In genomic region chr11:28993270-28993847, GRCm38 (mm10) we compare ENCODE assay signal across 12 mouse cellular contexts.
DNase-seq lines count a peak whose midpoint lies in the region; ATAC-seq and TF ChIP-seq lines count a peak whose summit lies in the region.
"Had no signal": no experiment of that assay in that cellular context is flagged by ENCODE, and none has a peak within 500 bp of the region (broad histone marks: within the 10 kb centered on the region; RNA-seq: fewer than 3 reads in every experiment).

No protein-coding gene starts in this region.

- no peak overlapping the region for H3K27ac ChIP-seq in embryonic facial prominence, embryonic 14.5 days (replicated peaks; ENCODE audit: low read depth, low read length)
- no peak overlapping the region for H3K27ac ChIP-seq in embryonic facial prominence, embryonic 10.5 days (replicated peaks)
- H3K27ac ChIP-seq in lung, postnatal 0 days (ENCODE audit: low read length): no peak overlapping the region
- H3K27ac ChIP-seq: hindbrain, embryonic 13.5 days; left cerebral cortex, adult 2 months; liver, embryonic 15.5 days had no signal

- WGBS in embryonic facial prominence, embryonic 14.5 days: 70% methylated on average over 4 of the region's 4 CpGs
- 85% methylated on average over 4 of the region's 4 CpGs for WGBS in embryonic facial prominence, embryonic 10.5 days
- WGBS in lung, postnatal 0 days: 54% methylated on average over 4 of the region's 4 CpGs

- no peak for TF ChIP-seq EP300 in lung, postnatal 0 days (IDR thresholded peaks at IDR 0.05)

- no peaks in the 10 kb centered on the region for H3K36me3 ChIP-seq in embryonic facial prominence, embryonic 14.5 days (ENCODE audit: control insufficient read depth, insufficient read depth, low read length)
- no peaks in the 10 kb centered on the region for H3K36me3 ChIP-seq in embryonic facial prominence, embryonic 10.5 days (replicated peaks)
- H3K36me3 ChIP-seq in lung, postnatal 0 days (ENCODE audit: insufficient read depth, low read length): no peaks in the 10 kb centered on the region
- H3K36me3 ChIP-seq: hindbrain, embryonic 13.5 days; liver, embryonic 15.5 days had no signal

- H3K4me1 ChIP-seq in embryonic facial prominence, embryonic 14.5 days (ENCODE audit: control insufficient read depth, insufficient read depth, low read length): no peaks in the 10 kb centered on the region
- peaks cover 5% of the 10 kb centered on the region for H3K4me1 ChIP-seq in embryonic facial prominence, embryonic 10.5 days
- H3K4me1 ChIP-seq in lung, postnatal 0 days (ENCODE audit: insufficient read depth, low read depth, low read length): no peaks in the 10 kb centered on the region
- H3K4me1 ChIP-seq: hindbrain, embryonic 13.5 days; liver, embryonic 15.5 days had no signal

- H3K9ac ChIP-seq in embryonic facial prominence, embryonic 14.5 days (ENCODE audit: low read depth, low read length): no peak overlapping the region
- H3K9ac ChIP-seq in lung, postnatal 0 days (replicated peaks; ENCODE audit: low read depth): no peak overlapping the region
- H3K9ac ChIP-seq: hindbrain, embryonic 13.5 days; liver, embryonic 15.5 days had no signal

- no peak for ATAC-seq in embryonic facial prominence, embryonic 14.5 days (ENCODE audit: low read depth)
- peak; percentile 57; the same call in 1 of the 2 replicates for ATAC-seq in lung, postnatal 0 days

- no peaks in the 10 kb centered on the region for H3K9me3 ChIP-seq in embryonic facial prominence, embryonic 14.5 days (ENCODE audit: control insufficient read depth, low read length)
- no peaks in the 10 kb centered on the region for H3K9me3 ChIP-seq in embryonic facial prominence, embryonic 10.5 days
- H3K9me3 ChIP-seq in lung, postnatal 0 days (ENCODE audit: low read length): no peaks in the 10 kb centered on the region; the same call in 1 of the 2 replicates
- H3K9me3 ChIP-seq: hindbrain, embryonic 13.5 days; liver, embryonic 15.5 days had no signal

- peak; percentile 3 for DNase-seq in embryonic facial prominence, embryonic 14.5 days (ENCODE audit: low spot score)
- DNase-seq in embryonic facial prominence, embryonic 10.5 days (ENCODE audit: low spot score): no peak
- peak; percentile 62 for DNase-seq in urinary bladder, postnatal 14 days (ENCODE audit: low spot score)
- DNase-seq in urinary bladder, adult 2 months (ENCODE audit: low spot score): no peak
- peak; percentile 44 for DNase-seq in lung, postnatal 0 days (ENCODE audit: low spot score)
- no peak for DNase-seq in frontal cortex, postnatal 36 days (ENCODE audit: low spot score in 2 of 2)
- no peak for DNase-seq in retina, postnatal 1 day
- no peak for DNase-seq in B cell, adult 2 months
- DNase-seq: kidney, postnatal 10 days had no signal

- H3K4me3 ChIP-seq in embryonic facial prominence, embryonic 14.5 days (ENCODE audit: low read depth, low read length): no peak overlapping the region
- H3K4me3 ChIP-seq in embryonic facial prominence, embryonic 10.5 days: no peak overlapping the region
- no peak overlapping the region for H3K4me3 ChIP-seq in lung, postnatal 0 days (ENCODE audit: low read depth, low read length)
- H3K4me3 ChIP-seq: hindbrain, embryonic 13.5 days; left cerebral cortex, adult 2 months; liver, embryonic 15.5 days had no signal

- H3K27me3 ChIP-seq in embryonic facial prominence, embryonic 14.5 days (replicated peaks; ENCODE audit: control insufficient read depth, insufficient read depth, low read length): no peaks in the 10 kb centered on the region
- no peaks in the 10 kb centered on the region for H3K27me3 ChIP-seq in embryonic facial prominence, embryonic 10.5 days (replicated peaks; ENCODE audit: low read depth, poor library complexity, severe bottlenecking)
- no peaks in the 10 kb centered on the region for H3K27me3 ChIP-seq in lung, postnatal 0 days (replicated peaks; ENCODE audit: insufficient read depth, low read length)
- H3K27me3 ChIP-seq: hindbrain, embryonic 13.5 days; liver, embryonic 15.5 days had no signal

- H3K4me2 ChIP-seq in embryonic facial prominence, embryonic 14.5 days (ENCODE audit: low read depth, low read length): no peak overlapping the region
- H3K4me2 ChIP-seq in lung, postnatal 0 days (replicated peaks; ENCODE audit: low read depth, low read length): no peak overlapping the region
- H3K4me2 ChIP-seq: hindbrain, embryonic 13.5 days; liver, embryonic 15.5 days had no signal

- no peak for TF ChIP-seq CTCF in lung, postnatal 0 days (IDR thresholded peaks at IDR 0.05)

Comparison
In these comparisons a context has a peak if more than half of its experiments do, and no peak if none do; other contexts are left out.
1. DNase-seq: peak in embryonic facial prominence, embryonic 14.5 days (single experiment), urinary bladder, postnatal 14 days (single experiment) and lung, postnatal 0 days (single experiment); none in embryonic facial prominence, embryonic 10.5 days (single experiment), urinary bladder, adult 2 months (single experiment), frontal cortex, postnatal 36 days (0 of 2), retina, postnatal 1 day (single experiment) and B cell, adult 2 months (0 of 2).